Mouse (Mus musculus) T-helper 17 cell (primary cell): Measurements from ENCODE around the gene Lexm.

Experiments
- in situ Hi-C, 2 experiments: fragments of 300-600 bp; cut with MboI, MseI; formaldehyde crosslinking; loops; 1 replicate in 1 of 2; 2 replicates in 1 of 2; pipeline ENCODE4 v1.15.1; 2025; ENCODE audit warnings: high pct_unique_total_duplicates in 2 of 2

The Lexm gene

DNA sequence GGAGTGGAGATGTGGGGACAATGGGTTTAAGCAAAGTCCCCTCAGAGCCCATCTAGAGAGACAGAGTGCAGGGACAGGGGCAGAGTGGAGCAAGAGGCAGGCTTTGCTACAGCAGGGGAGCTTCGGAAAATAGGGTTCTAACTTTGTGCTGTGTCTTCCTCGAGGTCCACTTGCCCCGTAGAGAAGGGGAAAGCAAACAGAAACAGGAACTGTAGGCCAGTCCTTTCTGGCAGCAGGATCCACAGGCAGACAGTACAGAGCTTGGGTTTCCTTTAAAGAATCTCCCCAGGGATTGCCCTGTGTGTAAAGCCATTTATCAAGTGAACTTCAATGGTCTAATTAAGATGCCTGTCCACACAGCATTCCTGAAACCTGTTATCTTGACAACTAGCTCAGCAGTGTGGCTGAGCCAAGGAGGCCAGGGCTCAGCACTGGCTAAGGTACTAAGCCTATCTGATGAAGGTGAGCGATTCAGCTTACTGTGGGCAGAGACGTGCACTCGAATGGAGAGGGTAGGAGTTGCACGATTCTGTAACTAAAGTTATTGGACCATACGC, 71.1 kb downstream of the Lexm start:
- in situ Hi-C loops: no loop called here

DNA sequence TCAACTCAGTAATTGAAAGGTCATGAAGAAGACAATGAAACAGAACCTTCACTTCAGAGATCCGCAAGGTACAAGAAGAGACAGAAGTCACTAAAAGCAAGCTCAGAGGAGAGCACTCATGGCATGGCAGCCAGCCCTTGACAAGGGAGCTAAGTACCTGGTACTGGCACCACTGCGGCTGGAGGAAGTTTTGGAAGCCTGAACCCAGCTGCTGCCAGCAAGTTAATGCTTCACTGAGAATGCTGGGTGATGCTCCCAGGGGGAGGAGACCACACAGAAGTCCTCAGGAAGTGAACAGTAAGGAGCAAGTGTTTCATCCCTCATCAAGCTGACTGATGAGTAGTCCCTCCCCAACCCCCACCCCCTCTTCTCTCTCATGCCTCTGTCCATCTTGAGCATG, 74.8 kb downstream of the Lexm start:
- in situ Hi-C loops: no loop called here

DNA sequence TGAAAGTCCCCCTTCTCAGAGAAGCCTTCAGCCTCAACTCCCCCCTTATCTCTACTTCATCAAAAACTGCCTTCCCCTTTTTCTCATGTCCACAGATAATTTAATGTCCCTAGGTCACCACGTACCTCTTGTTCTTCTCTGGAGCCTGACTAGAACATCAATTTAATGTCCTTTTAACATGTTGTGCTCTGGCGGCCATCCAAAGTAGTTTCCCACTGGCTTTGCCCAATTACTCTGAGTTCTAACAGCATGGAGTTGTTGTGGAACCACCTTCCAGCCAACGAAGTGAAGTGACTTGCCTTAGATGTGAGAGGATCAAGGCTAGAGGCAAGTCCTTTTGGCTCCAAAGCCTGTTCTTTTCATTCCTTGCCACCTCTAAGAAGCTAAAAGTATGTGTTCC, 75.5 kb downstream of the Lexm start:
- in situ Hi-C loops: no loop called here
